Mouse (Mus musculus) limb, embryonic 14.5 days (tissue): Measurements from ENCODE around the gene Adamts14. TPM values are rescaled to one million over a fixed set of nuclear protein-coding genes. Genes with fewer than 3 reads are reported as not detected.
A peak's percentile ranks its signal among the peaks of the same experiment; 100 is the strongest.

ENCODE experiments used
- ATAC-seq: fragments of 200-750 bp; cut with Nextera tagmentation; 2 replicates; pipeline ENCODE4 v1.8.0; 2017; ENCODE audit warnings: low read depth, moderate number of reproducible peaks, moderate TSS enrichment; ENCODE audit not compliant: low FRiP score
- DNase-seq: peaks from one replicate; pipeline ENCODE4 v3.0.0-alpha.2; 2015; ENCODE audit warnings: low spot score
- H3K27ac ChIP-seq: fragments of 300-500 bp; sonication (generic); replicated peaks from 2 replicates; pipeline ENCODE4 v1.5.1; 2014; ENCODE audit warnings: low read depth, mild to moderate bottlenecking, low read length, moderate library complexity, mixed read lengths
- H3K27me3 ChIP-seq: fragments of 300-500 bp; sonication (generic); 2 replicates; pipeline ENCODE4 v1.6.1; 2014; ENCODE audit warnings: low read length, mixed read lengths; ENCODE audit not compliant: control insufficient read depth, insufficient read depth
- H3K36me3 ChIP-seq: fragments of 300-500 bp; sonication (generic); 2 replicates; pipeline ENCODE4 v1.6.1; 2014; ENCODE audit warnings: mild to moderate bottlenecking, low read length, moderate library complexity, mixed read lengths; ENCODE audit not compliant: control insufficient read depth, insufficient read depth
- H3K4me1 ChIP-seq: fragments of 300-500 bp; sonication (generic); 2 replicates; pipeline ENCODE4 v1.6.1; 2014; ENCODE audit warnings: antibody characterized with exemption, low read length, mixed read lengths; ENCODE audit not compliant: control insufficient read depth, insufficient read depth
- H3K4me2 ChIP-seq: fragments of 300-500 bp; sonication (generic); replicated peaks from 2 replicates; pipeline ENCODE4 v1.6.1; 2014; ENCODE audit warnings: low read depth, mild to moderate bottlenecking, low read length, moderate library complexity; ENCODE audit not compliant: severe bottlenecking
- H3K4me3 ChIP-seq: fragments of 300-500 bp; sonication (generic); replicated peaks from 2 replicates; pipeline ENCODE4 v1.5.1; 2014; ENCODE audit warnings: low read length
- H3K9ac ChIP-seq: fragments of 300-500 bp; sonication (generic); 2 replicates; pipeline ENCODE4 v1.6.1; 2014; ENCODE audit warnings: mild to moderate bottlenecking, low read depth, low read length, moderate library complexity; ENCODE audit not compliant: severe bottlenecking
- H3K9me3 ChIP-seq: fragments of 300-500 bp; sonication (generic); 2 replicates; pipeline ENCODE4 v1.6.1; 2016; ENCODE audit warnings: low read length; ENCODE audit not compliant: control insufficient read depth
- POLR2A ChIP-seq: fragments of 200-500 bp; IDR thresholded peaks from 2 replicates; pipeline ENCODE4 v1.8.0; 2012; ENCODE audit warnings: inconsistent platforms, mild to moderate bottlenecking, moderate library complexity, borderline replicate concordance; ENCODE audit not compliant: insufficient read depth, insufficient read length; ENCODE audit errors: extremely low read depth
- WGBS: fragments of 180-500 bp; shearing (Covaris S2); extraction: QIAGEN DNeasy Blood & Tissue Kit; methylation state at CpG from one replicate; pipeline ENCODE4 v1.1.7; 2014; 5-methylcytosine and 5-hydroxymethylcytosine counted together
- polyA plus RNA-seq, 2 experiments: library from polyadenylated mRNA; depleted of rRNA in 1 of 2; stranded (reverse) in 1 of 2; unstranded in 1 of 2; fragments of >200 nt; fragmentation: Nextera tagmentation in 1 of 2; extraction: Ambion mirVana in 1 of 2; gene quantifications; 2 replicates each; pipeline versions ENCODE4 v1.2.1 to v1.2.3; 2012 to 2014

The Adamts14 gene
- polyA plus RNA-seq, 2 experiments, result 5.1 to 11.1 TPM

GRCm38 (mm10) chr10:61234319-61234718 is 38.9 kb downstream of the Adamts14 start:
- ATAC-seq, result no peak; the same call in 1 of the 2 replicates
- Histone ChIP-seq H3K4me2 (no peak overlapping the region), H3K27me3 (no peaks in the 10 kb centered on the region), H3K9ac (no peak overlapping the region), H3K27ac (no peak overlapping the region), H3K36me3 (no peaks in the 10 kb centered on the region), H3K9me3 (no peaks in the 10 kb centered on the region), H3K4me3 (no peak overlapping the region), H3K4me1 (no peaks in the 10 kb centered on the region)
- no peak for TF ChIP-seq POLR2A
- 47% methylated on average over 4 of the region's 4 CpGs for WGBS
- peak; percentile 35 for DNase-seq

- Histone ChIP-seq H3K4me3 (no peak overlapping the region), H3K27me3 (no peaks in the 10 kb centered on the region), H3K4me2 (no peak overlapping the region), H3K36me3 (no peaks in the 10 kb centered on the region), H3K4me1 (no peaks in the 10 kb centered on the region), H3K9ac (no peak overlapping the region), H3K9me3 (no peaks in the 10 kb centered on the region), H3K27ac (no peak overlapping the region)
- DNase-seq (no peak), ATAC-seq (no peak)
- no peak for TF ChIP-seq POLR2A
- WGBS, result 42% methylated on average over 6 of the region's 7 CpGs
These were observed 40.2 kb downstream of the Adamts14 start for GRCm38 (mm10) chr10:61232858-61233567.

- Histone ChIP-seq H3K27ac (no peak overlapping the region), H3K4me2 (no peak overlapping the region), H3K4me1 (no peaks in the 10 kb centered on the region), H3K27me3 (no peaks in the 10 kb centered on the region), H3K36me3 (no peaks in the 10 kb centered on the region), H3K9me3 (no peaks in the 10 kb centered on the region), H3K4me3 (no peak overlapping the region), H3K9ac (no peak overlapping the region)
- 89% methylated on average over 3 of the region's 3 CpGs for WGBS
- DNase-seq (no peak), ATAC-seq (no peak)
- no peak for TF ChIP-seq POLR2A
These were observed 41.5 kb downstream of the Adamts14 start for GRCm38 (mm10) chr10:61231756-61232155.

- DNase-seq, result peak; percentile 43
- no peak for TF ChIP-seq POLR2A
- Histone ChIP-seq H3K4me2 (no peak overlapping the region), H3K9me3 (no peaks in the 10 kb centered on the region), H3K36me3 (no peaks in the 10 kb centered on the region), H3K9ac (no peak overlapping the region), H3K27me3 (no peaks in the 10 kb centered on the region), H3K27ac (no peak overlapping the region), H3K4me3 (no peak overlapping the region), H3K4me1 (no peaks in the 10 kb centered on the region)
- ATAC-seq, result peak; percentile 70
- WGBS, result 49% methylated on average over 4 of the region's 4 CpGs
These were observed 46.3 kb downstream of the Adamts14 start for GRCm38 (mm10) chr10:61226784-61227396.

GRCm38 (mm10) chr10:61225694-61226093 is 47.5 kb downstream of the Adamts14 start:
- DNase-seq (no peak), ATAC-seq (no peak)
- Histone ChIP-seq H3K27ac (no peak overlapping the region), H3K27me3 (no peaks in the 10 kb centered on the region), H3K4me3 (no peak overlapping the region), H3K9me3 (no peaks in the 10 kb centered on the region), H3K9ac (no peak overlapping the region), H3K36me3 (no peaks in the 10 kb centered on the region), H3K4me1 (no peaks in the 10 kb centered on the region), H3K4me2 (no peak overlapping the region)
- WGBS, result 77% methylated on average over 5 of the region's 5 CpGs
- TF ChIP-seq POLR2A, result no peak
